Mouse (Mus musculus) thymus, adult 2 months (tissue): ENCODE results near the gene Cemip2.

Source experiments
- CTCF ChIP-seq: fragments of 200-500 bp; IDR thresholded peaks from 2 replicates; pipeline ENCODE4 v1.5.1; 2012; ENCODE audit warnings: mild to moderate bottlenecking, control low read depth, low read length, moderate library complexity, borderline replicate concordance; ENCODE audit not compliant: control insufficient read depth, poor library complexity, insufficient read depth; ENCODE audit errors: extremely low read depth
- POLR2A ChIP-seq: fragments of 200-500 bp; IDR thresholded peaks from 2 replicates; pipeline ENCODE4 v1.6.1; 2012; ENCODE audit warnings: mild to moderate bottlenecking, low read length, control low read depth, moderate library complexity; ENCODE audit not compliant: control insufficient read depth, poor library complexity, insufficient read depth; ENCODE audit errors: extremely low read depth

GRCm38 (mm10) chr19:21860894-21861293 is 82.8 kb downstream of the Cemip2 start:
- TF ChIP-seq CTCF (no peak), POLR2A (no peak)
